Mouse (Mus musculus) 3134 (cell line): ENCODE data around the gene Ncan.
"Not testable (repeated sequence)": the region's sequence is repeated elsewhere in the genome, so short reads cannot be mapped to it uniquely, and the experiment has no call there.

ENCODE experiments used
- DNase-seq: peaks from one replicate; pipeline ENCODE4 v3.0.0-alpha.2; 2011; ENCODE audit warnings: low spot score; ENCODE audit not compliant: insufficient read length; ENCODE audit errors: extremely low read depth

The Ncan gene

DNA sequence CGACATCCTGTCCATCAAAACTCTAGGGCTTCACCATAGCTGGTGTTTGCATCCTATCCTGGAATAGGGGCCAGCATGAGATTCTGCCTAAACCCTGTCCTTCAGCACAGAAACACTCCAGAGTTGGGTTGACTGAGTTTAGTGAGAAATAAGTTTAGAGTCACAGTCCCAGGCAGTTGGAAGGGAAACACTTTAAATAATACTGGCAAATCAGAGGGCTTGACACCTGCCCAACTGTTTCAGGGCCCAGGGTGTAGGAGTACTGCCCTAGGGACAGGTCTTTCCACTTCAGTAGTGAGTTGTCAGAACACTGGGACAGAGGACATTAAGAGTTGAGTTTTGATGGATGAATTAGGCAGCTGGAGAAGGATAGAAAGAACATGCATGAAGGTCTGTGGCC, 34.5 kb downstream of the Ncan start:
- no peak for DNase-seq

DNA sequence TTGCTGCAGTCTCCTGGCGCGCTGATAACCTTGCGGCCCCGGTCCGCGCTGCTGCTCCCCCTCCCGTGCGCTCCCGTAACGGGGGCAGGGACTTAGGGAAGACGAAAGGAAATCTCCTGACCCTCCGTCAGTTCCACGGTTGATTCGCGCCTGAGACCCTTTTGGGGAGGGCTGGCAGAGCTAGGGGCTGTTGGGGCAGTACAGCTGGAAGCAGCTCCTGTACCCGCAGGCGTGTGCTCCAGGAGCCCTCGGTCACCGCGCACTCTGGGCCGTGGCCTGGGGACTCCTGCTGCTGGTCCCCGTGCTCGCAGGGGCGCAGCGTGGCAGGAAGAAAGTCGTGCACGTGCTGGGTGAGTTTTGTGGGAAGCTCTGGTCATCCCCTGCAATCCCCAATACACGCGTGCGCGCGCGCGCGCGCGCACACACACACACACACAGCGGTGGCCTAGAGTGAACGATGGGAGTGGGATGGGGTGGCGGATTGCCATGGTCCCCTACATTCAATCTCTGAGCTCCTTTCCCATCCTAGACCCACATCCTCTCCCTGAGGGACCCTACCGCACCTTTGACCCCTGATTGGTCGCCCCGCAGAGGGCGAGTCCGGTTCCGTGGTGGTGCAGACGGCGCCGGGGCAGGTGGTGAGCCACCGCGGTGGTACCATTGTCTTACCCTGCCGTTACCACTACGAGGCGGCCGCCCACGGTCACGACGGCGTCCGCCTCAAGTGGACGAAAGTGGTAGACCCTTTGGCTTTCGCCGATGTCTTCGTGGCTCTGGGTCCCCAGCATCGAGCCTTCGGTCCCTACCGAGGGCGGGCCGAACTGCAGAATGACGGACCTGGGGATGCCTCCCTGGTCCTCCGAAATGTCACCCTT, 36.2 kb downstream of the Ncan start:
- DNase-seq, result no peak

DNA sequence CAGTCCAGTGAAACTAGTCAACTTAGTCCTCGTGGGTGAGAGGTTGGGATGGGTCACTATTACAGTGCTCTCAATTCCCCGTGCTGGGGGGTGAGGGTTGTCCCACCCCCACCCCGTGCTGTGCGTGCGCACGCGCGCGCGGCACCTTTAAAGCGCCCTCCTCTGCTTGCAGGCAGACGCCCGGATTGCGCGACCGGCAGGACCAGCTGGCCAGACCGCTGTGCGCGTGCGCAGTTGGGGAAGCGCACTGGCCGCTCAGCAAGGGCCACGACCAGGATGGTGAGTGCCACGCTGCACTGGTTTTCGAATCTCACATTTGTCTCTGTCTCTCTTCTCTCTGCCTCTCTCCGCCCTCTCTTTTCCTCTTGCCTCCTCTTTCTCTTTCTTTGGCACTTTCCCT, 37.4 kb downstream of the Ncan start, which contains the start of gene Hapln4:
Gene Hapln4, plus strand, starts transcription at position 173 of the 400 bp plus-strand sequence.
- no peak for DNase-seq

DNA sequence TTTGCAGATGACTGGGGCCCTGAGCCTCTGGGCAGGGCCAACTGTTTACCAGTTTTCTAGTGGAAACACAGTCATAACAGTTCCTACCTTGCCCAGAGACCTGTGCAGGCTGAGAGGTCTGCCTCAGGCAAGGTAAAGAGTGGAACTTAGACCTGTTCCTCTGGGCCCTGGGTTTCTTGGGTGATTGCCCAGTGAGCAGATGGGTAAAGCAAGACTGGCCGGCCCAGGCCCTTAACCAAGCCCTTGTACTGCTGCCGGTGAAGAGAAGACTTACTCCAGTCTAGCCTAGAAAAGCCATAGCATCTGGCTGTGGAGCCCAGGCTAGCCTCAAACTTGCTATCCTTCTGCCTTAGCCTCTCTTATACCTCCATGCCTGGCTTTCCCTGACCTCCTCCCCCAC, 38.7 kb downstream of the Ncan start:
- no peak for DNase-seq

DNA sequence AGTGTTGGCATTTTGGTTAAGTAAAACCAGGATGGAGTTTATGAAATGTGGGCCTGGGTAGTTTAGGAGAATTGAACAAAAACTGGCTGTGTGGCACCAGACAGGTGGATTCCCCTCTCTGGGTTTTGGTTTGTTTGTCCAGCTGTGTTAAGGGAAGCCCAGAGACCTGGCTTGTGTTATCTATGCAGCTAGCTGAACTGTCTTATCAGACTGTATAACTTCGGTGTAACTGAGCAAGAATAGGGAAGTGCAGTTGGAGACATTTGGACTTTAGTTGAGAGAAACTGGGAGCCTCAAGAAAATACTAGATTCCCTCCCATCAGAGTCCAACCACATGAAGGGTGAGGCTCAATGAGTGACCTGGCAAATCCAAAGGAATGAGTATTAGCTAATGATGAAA, 47.0 kb downstream of the Ncan start:
- no peak for DNase-seq

DNA sequence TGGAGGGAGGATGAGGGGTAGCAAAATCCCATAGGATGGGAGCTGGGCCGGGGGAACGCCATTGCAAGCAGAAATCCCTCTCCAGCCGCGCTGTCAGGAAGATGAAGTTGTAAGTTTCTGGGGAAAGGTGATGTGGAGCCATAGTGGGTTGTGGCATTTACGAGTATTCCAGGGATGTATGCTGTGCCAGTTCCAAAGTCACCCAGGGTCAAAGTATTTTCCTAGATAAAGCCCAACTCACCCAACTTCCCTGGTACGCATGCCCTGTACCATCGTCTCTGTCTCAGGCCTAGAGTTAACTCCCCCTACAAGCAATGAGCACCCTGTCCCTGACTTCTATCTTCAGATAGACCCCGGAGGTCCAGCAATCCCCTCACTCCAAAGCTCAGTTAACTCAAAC, 47.6 kb downstream of the Ncan start:
- DNase-seq, result no peak

DNA sequence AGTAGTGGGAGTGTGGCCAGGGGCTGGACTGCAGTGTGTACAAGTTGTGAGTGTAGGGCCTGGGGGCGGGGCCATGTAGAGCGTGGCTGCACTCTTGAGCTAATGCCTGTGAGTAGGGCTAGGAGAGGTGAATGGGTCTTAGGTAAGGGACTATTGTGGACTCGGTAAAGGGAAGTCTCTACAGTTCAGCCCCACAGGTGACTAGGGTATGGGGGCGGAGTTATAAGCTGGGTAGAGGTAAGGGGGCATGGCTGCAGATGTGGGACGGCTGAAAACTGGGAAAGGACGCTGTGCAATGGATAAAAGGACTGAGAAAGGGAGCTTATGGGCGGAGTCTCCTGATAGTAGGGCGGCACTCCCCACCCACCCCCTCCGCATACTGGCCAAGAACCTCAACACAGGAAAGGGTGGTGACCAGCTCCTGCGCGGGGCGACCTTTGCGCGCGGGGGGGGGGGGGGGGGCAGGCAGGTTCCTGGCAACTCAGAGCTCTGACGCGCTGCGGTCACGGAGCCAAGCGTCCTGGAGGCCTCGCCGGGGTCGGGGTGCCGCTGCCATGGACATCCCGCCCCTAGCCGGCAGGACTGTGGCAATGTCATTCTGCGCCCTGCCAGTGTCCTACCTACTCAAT, 48.1 kb downstream of the Ncan start, which contains the start of gene Tm6sf2:
Gene Tm6sf2, plus strand, starts transcription at position 484 of the 629 bp plus-strand sequence.
- DNase-seq, result no peak

DNA sequence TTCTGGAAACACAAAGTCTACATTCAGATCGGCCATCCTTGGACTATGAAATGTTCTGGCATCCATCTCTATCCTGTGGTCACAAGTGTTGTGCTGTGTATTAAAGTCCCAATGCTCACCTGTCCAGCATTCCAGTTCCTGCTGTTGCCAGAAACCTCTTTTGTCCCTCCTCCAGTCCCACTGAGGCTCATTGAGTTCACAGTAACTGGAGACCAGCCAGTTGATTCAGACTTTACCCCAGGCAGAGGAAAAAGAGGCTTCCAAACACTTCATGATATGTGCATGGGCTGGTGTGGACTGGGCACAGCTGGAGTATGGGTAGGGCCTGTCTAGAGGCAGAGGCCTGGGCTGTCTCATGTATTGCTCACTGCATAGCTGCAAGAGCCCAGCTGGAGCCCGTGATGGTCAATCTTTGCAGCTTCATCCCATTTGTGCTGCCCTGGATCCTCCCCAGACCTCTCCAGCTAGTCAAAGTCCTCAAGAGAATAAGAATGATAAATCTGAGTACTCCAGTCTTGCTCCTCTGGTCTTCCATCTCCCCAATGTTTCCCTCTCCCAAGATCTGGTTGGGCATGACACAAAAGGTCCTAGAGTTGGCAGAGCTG, 48.7 kb downstream of the Ncan start:
- DNase-seq, result no peak

DNA sequence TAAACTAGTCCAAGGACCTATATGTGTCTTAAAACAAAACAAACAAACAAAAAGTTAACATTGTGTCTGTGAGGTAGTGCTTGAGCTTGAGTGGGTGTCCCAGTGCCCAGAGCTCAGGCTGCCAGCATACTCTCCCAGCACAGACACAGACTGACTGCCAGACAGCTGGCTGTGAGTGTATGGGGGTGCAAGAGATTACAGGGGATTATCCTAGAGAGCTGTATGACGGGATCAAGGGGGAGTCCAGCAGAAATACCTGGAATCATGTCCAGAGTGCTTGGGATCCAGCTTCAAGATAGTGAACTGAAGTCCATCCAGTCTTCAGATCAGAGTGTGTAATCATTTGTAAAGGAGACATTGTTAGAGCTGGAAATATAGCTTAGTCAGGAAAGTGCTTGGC, 63.0 kb downstream of the Ncan start:
- no peak for DNase-seq

DNA sequence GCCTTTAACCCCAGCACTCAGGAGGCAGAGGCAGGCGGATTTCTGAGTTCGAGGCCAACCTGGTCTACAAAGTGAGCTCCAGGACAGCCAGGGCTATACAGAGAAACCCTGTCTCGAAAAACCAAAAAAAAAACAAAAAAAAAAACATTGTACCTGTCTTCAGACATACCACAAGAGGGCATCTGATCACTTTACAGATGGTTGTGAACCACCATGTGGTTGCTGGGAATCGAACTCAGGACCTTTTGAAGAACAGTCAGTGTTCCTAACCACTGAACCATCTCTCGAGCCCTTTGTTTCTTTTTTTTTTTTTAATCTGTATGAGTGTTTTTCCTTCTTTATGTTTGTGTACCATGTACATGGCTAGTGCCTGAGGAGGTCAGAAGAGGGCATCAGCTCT, 70.2 kb downstream of the Ncan start:
- DNase-seq, result not testable (repeated sequence)

DNA sequence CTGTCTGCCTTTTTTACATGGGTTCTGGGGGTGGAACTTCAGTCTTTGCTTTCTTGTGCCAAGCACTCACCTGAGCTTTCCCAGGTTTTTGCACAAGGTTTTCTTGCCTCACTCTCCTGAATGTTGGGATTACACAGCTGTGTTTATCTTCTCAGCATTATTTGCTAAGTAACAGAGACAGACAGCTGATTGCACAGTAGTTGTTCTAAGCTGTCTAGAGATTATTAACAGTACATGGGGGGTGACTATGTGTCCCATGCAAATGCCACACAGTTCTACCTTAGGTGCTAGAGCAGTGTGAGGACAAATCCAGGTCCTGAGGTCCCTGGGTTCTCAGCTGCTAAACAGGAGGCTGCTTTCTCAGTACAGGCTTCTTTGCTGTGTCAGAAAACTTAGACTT, 71.0 kb downstream of the Ncan start:
- no peak for DNase-seq

DNA sequence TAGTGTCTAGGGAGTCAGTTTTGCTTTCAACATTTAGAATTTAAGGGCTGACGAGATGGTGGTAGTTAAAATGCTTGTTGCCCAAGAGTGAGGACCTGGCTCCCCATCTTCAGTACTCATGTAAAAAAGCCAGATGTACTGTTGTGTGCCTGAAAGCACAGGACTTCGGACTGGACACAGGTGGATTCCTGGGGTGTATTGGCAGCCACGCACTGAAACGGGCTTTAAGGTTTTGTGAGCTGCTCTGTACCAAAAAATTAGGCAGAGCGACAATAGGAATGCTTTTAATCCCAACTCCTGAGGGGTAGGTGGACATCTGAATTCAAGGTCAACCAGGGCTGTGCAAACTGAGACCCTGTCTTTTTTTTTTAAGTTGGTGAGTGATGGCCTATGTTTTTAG, 76.7 kb downstream of the Ncan start:
- DNase-seq, result no peak
